Mouse (Mus musculus) lung, postnatal 0 days (tissue): ENCODE data around the gene Alg9. TPM values are rescaled to one million over a fixed set of nuclear protein-coding genes. Genes with fewer than 3 reads are reported as not detected.

Source experiments
- ATAC-seq: fragments of 200-750 bp; cut with Nextera tagmentation; 2 replicates; pipeline ENCODE4 v1.8.0; 2017; ENCODE audit warnings: moderate library complexity
- DNase-seq: peaks from one replicate; pipeline ENCODE4 v3.0.0-alpha.2; 2016; ENCODE audit warnings: low spot score
- H3K27ac ChIP-seq: fragments of 300-500 bp; sonication (generic); 2 replicates; pipeline ENCODE4 v1.5.1; 2014; ENCODE audit warnings: antibody characterized with exemption, mild to moderate bottlenecking, low read length, mixed read lengths
- H3K27me3 ChIP-seq: fragments of 300-500 bp; sonication (generic); replicated peaks from 2 replicates; pipeline ENCODE4 v1.6.1; 2014; ENCODE audit warnings: low read length, mixed read lengths; ENCODE audit not compliant: insufficient read depth
- H3K36me3 ChIP-seq: fragments of 300-500 bp; sonication (generic); 2 replicates; pipeline ENCODE4 v1.6.1; 2014; ENCODE audit warnings: low read length, mixed read lengths; ENCODE audit not compliant: insufficient read depth
- H3K4me1 ChIP-seq: fragments of 300-500 bp; sonication (generic); 2 replicates; pipeline ENCODE4 v1.6.1; 2014; ENCODE audit warnings: antibody characterized with exemption, low read depth, low read length, mixed read lengths; ENCODE audit not compliant: insufficient read depth
- H3K4me2 ChIP-seq: fragments of 300-500 bp; sonication (generic); replicated peaks from 2 replicates; pipeline ENCODE4 v1.6.1; 2014; ENCODE audit warnings: low read depth, mild to moderate bottlenecking, low read length, moderate library complexity, mixed read lengths
- H3K4me3 ChIP-seq: fragments of 300-500 bp; sonication (generic); 2 replicates; pipeline ENCODE4 v1.5.1; 2014; ENCODE audit warnings: low read depth, low read length
- H3K9ac ChIP-seq: fragments of 300-500 bp; sonication (generic); replicated peaks from 2 replicates; pipeline ENCODE4 v1.6.1; 2014; ENCODE audit warnings: low read depth, mild to moderate bottlenecking
- H3K9me3 ChIP-seq: fragments of 300-500 bp; sonication (generic); 2 replicates; pipeline ENCODE4 v1.6.1; 2016; ENCODE audit warnings: low read length, mixed read lengths
- CTCF ChIP-seq: IDR thresholded peaks from 2 replicates; pipeline ENCODE4 v1.5.1; 2016; ENCODE audit warnings: antibody characterized with exemption, mild to moderate bottlenecking
- EP300 ChIP-seq: IDR thresholded peaks from 2 replicates; pipeline ENCODE4 v1.6.1; 2016; ENCODE audit warnings: antibody characterized with exemption, mild to moderate bottlenecking, control low read depth
- WGBS: fragments of 180-500 bp; shearing (Covaris S2); extraction: QIAGEN DNeasy Blood & Tissue Kit; methylation state at CpG from one replicate; pipeline ENCODE4 v1.1.7; 2014; 5-methylcytosine and 5-hydroxymethylcytosine counted together
- polyA plus RNA-seq: library from polyadenylated mRNA; unstranded; fragments of >200 nt; fragmentation: Nextera tagmentation; extraction: Ambion mirVana; gene quantifications from 2 replicates; pipeline ENCODE4 v1.2.1, GENCODE M21; 2015

The Alg9 gene
- polyA plus RNA-seq, 1 experiment from 2014 or later, result 17.9 TPM

GRCm38 (mm10) chr9:50847133-50847532 is 72.3 kb downstream of the Alg9 start:
- H3K9me3 ChIP-seq, result no peaks in the 10 kb centered on the region
- H3K4me3 ChIP-seq, result no peak overlapping the region
- peak; percentile 51 for ATAC-seq
- WGBS, result 55% methylated on average over 6 of the region's 6 CpGs
- DNase-seq, result peak; percentile 57
- 0 out of 2 replicates have a peak overlapping the region, but pooled peaks have one; percentile 11 for H3K27ac ChIP-seq
- H3K4me2 ChIP-seq, result no peak overlapping the region
- no peaks in the 10 kb centered on the region for H3K27me3 ChIP-seq
- H3K4me1 ChIP-seq, result peaks cover 6% of the 10 kb centered on the region; the same call in 1 of the 2 replicates
- no peak for TF ChIP-seq CTCF
- no peak for TF ChIP-seq EP300
- H3K9ac ChIP-seq, result no peak overlapping the region
- H3K36me3 ChIP-seq, result no peaks in the 10 kb centered on the region

DNA sequence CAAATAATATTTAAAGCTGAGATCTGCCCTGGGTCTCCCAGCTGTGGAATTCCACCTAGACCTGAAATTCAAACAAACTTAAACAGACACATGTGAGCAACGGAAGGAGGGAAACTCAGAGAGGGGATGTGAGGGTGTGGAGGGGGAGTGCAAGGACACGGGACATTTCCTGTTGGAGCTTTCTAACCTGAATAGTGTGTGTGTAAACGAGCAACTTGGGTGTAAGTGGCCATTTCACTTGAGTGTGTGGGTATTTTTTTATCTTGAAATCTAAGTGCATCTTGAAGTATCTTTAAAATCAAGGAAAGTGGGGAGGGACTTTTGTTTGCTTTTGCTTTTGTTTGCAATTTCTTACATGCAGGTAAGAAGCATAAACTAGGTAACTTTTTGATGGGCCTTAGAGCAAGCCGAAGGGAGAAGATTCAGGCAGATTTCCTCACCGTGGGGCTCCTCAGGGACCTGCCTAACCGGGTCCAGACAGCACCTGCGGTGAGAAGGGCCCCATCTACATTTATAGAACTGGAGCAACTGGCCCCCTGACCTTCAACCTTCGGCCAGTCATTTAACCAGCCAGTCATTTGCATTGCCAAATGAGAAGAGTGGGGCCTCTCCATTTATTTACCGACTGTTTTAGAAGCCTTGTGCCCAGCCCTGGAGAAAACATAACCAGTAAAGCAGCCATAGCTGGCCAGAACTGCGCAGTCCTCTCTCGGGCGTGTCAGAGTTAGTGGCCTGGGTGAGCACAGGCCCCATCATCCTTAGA is 73.0 kb downstream of the Alg9 start:
- ATAC-seq (peak; percentile 65), DNase-seq (peak; percentile 66)
- Histone ChIP-seq H3K9ac (no peak overlapping the region), H3K36me3 (no peaks in the 10 kb centered on the region), H3K27me3 (no peaks in the 10 kb centered on the region), H3K4me3 (no peak overlapping the region), H3K9me3 (no peaks in the 10 kb centered on the region), H3K27ac (0 out of 2 replicates have a peak overlapping the region, but pooled peaks have one; percentile 5), H3K4me2 (no peak overlapping the region), H3K4me1 (peaks cover 10% of the 10 kb centered on the region; the same call in 1 of the 2 replicates)
- 37% methylated on average over 12 of the region's 12 CpGs for WGBS
- TF ChIP-seq CTCF, result no peak
- peak; percentile 21; the same call in 1 of the 2 replicates for TF ChIP-seq EP300

DNA sequence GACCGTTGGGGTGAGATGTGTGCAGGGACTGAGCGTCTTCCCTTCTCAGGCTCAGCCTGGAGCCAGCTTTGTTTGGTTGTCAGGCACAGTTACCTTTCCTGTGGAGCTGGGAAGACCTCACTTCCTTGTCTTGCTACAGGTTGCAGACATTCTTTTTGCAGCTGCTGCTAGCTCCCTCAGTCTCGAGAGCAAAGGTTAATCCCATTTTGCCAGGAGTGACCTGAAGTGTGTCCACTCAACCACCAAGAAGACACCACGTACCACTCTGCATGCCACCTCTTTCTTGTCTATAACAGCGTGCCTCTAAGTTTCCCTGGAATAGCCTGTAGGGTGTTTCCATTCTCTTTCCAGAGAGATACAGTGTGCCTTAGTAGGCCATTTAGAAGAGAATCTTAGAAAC is 74.0 kb downstream of the Alg9 start:
- Histone ChIP-seq H3K27me3 (no peaks in the 10 kb centered on the region), H3K4me3 (no peak overlapping the region), H3K4me2 (no peak overlapping the region), H3K9ac (no peak overlapping the region), H3K36me3 (no peaks in the 10 kb centered on the region), H3K9me3 (no peaks in the 10 kb centered on the region), H3K4me1 (peaks cover 11% of the 10 kb centered on the region; the same call in 1 of the 2 replicates), H3K27ac (no peak overlapping the region)
- TF ChIP-seq CTCF, result no peak
- TF ChIP-seq EP300, result no peak
- DNase-seq (no peak), ATAC-seq (no peak)
- WGBS, result 58% methylated on average over 5 of the region's 5 CpGs

DNA sequence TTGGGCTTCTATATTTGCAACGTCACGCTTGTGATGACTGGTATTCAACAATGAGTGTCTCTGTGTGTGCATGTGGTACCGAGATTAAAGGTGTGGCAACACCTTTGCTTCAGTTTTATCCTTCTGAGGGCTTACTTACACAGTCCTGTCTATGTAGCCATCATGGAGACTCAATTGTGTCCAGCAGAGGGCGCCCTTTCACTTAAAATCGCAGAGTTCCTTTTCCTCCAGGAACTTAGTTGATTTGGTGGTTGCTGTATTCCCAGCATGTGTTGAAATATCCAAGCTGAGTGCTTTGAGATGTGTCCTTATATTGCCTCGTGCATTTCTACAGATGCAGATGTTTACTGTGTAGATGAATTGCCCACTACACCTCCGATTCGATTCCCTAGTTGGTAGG is 74.4 kb downstream of the Alg9 start:
- H3K9ac ChIP-seq, result no peak overlapping the region
- H3K27me3 ChIP-seq, result no peaks in the 10 kb centered on the region
- peak; percentile 95 for DNase-seq
- TF ChIP-seq CTCF (peak; percentile 94), EP300 (peak; percentile 46)
- H3K4me1 ChIP-seq, result peaks cover 11% of the 10 kb centered on the region; the same call in 1 of the 2 replicates
- no peak overlapping the region; the same call in 1 of the 2 replicates for H3K4me2 ChIP-seq
- peak; percentile 82 for ATAC-seq
- no peak overlapping the region for H3K27ac ChIP-seq
- WGBS, result 14% methylated on average over 8 of the region's 8 CpGs
- no peaks in the 10 kb centered on the region for H3K9me3 ChIP-seq
- no peak overlapping the region for H3K4me3 ChIP-seq
- H3K36me3 ChIP-seq, result no peaks in the 10 kb centered on the region

DNA sequence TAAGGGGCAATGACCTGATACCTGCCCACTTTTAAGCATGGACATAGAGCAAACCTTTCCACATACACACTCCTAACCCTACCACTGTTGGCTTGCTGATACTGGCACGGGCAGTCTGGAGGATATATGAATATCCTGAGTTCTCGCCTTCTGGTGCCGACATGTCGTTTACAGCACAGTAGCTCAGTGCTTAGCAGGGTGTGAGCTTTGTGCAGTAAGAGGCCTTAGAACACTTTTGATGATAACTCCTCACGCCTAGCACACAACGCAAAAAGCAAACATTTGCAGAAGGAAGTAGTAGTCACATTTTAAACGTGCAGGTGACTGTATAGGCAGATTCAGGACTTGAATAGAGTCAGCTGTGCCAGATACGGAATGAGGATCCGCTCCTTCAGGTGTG is 74.9 kb downstream of the Alg9 start:
- Histone ChIP-seq H3K4me2 (peak overlapping the region; percentile 14; the same call in 1 of the 2 replicates), H3K4me3 (no peak overlapping the region), H3K9ac (no peak overlapping the region), H3K36me3 (no peaks in the 10 kb centered on the region), H3K27ac (no peak overlapping the region), H3K9me3 (no peaks in the 10 kb centered on the region), H3K27me3 (no peaks in the 10 kb centered on the region), H3K4me1 (peaks cover 11% of the 10 kb centered on the region; the same call in 1 of the 2 replicates)
- WGBS, result 38% methylated on average over 9 of the region's 9 CpGs
- DNase-seq (peak; percentile 17), ATAC-seq (no peak)
- TF ChIP-seq CTCF, result no peak

DNA sequence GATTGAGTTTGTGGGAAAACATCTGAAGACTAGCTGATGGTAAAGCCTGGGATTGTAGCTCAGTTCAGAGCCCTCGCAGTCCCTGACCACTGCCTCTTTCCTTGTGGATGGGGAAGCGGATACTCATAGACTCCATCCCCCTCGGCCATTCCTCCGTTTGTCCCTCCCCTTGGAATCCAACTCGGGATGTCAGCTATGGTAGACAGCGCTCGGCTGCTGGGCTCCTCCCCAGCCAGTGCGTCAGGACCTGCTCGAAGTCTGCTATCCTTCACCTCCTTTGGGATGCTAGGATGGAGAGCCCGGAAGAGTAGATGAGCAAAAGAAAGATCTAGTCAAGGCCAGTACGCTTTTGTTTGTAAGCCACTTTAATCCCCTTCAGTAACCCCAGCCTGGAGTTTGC is 75.5 kb downstream of the Alg9 start:
- WGBS, result 21% methylated on average over 11 of the region's 11 CpGs

More for the DNA sequence above, 75.5 kb downstream of the Alg9 start:
- H3K36me3 ChIP-seq, result no peaks in the 10 kb centered on the region
- no peaks in the 10 kb centered on the region for H3K27me3 ChIP-seq
- H3K27ac ChIP-seq, result no peak overlapping the region
- ATAC-seq (no peak), DNase-seq (peak; percentile 33)
- H3K9me3 ChIP-seq, result no peaks in the 10 kb centered on the region
- H3K9ac ChIP-seq, result no peak overlapping the region
- TF ChIP-seq EP300 (no peak), CTCF (no peak)
- no peak overlapping the region for H3K4me3 ChIP-seq
- H3K4me2 ChIP-seq, result peak overlapping the region; percentile 14; the same call in 1 of the 2 replicates
- H3K4me1 ChIP-seq, result peaks cover 11% of the 10 kb centered on the region; the same call in 1 of the 2 replicates
